ENCODE assay signal across 7 mouse cellular contexts in the genomic region with DNA sequence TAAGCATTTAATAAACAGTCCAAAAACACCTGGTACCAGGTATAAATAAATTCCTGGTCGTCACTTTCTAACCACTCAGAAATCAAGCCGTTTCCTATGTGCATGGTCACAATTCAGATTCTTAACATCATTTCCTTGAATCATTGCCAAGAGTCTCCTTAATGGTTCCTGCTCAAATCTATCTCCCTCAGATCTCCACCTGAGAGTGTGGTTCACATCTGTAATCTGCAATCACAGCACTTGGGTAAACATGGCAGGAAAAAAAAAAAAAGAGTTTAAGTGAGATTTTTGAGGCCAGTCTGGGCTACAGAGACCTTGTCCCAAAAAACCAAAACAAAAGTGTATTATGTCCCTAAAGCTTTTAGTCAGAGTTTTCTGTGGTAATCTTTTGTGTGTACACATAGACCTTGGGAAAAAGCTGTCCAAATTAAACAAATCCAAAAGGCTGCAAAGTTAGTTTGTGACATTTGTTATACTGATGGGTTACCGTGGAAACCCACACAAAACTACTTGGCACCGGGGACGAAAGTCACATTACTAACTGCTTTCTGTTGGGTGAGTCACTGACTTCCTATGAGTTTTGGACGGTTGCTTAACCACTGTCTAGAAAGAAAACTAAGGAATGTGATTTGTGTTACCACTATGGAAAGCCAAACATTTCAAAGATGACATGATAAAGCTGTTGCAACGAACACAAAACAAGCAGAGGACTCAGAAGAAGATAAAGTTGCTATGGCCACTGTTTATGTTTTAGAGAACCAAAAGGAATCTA. TPM values are rescaled to one million over a fixed set of nuclear protein-coding genes. Genes with fewer than 3 reads are reported as not detected.
DNase-seq lines count a peak whose midpoint lies in the region; ATAC-seq lines count a peak whose summit lies in the region.

No protein-coding gene starts in this region.

- peak; percentile 63 for ATAC-seq in megakaryocyte progenitor cell, adult 5-6 weeks (replicated peaks; ENCODE audit: poor library complexity)

- DNase-seq in layer of hippocampus, adult 9-11 months, result peak; percentile 55
- no peak for DNase-seq in layer of hippocampus, adult 8-10 months (ENCODE audit: low spot score in 2 of 2)
- DNase-seq in adrenal gland, postnatal 36 days, result peak; percentile 44 to 65
- DNase-seq in heart, postnatal 4 days, result peak; percentile 50
- DNase-seq in spleen, postnatal 4 days (ENCODE audit: low spot score in 2 of 2), result no peak
- DNase-seq in cerebellum, adult 11 months, result no peak

RNA-seq across cellular contexts. Expression of a gene that starts 16.7 kb away (rescaled TPM):
- 10 to 100 TPM; 23.3 to 39.3 (median 28.9) TPM for total RNA-seq in layer of hippocampus, adult 8-10 months (2022)
- total RNA-seq in adrenal gland, postnatal 36 days (2021), result 1 to 10 TPM; 9.3 to 9.7 TPM
- total RNA-seq in heart, postnatal 4 days (2021), result 10 to 100 TPM; 21.2 to 22.9 TPM
- total RNA-seq in megakaryocyte progenitor cell, adult 5-6 weeks (2015), result 26.6 and 27.6 TPM in 2 replicates
- 31.1 and 34.7 TPM in 2 replicates for total RNA-seq in megakaryocyte progenitor cell, adult 5-6 weeks (2017)

Comparison
In these comparisons a context has a peak if more than half of its experiments do, and no peak if none do; other contexts are left out.
1. DNase-seq: peak in layer of hippocampus, adult 9-11 months (single experiment), adrenal gland, postnatal 36 days (2 of 2) and heart, postnatal 4 days (single experiment); none in layer of hippocampus, adult 8-10 months (0 of 2), spleen, postnatal 4 days (0 of 2) and cerebellum, adult 11 months (single experiment).